Comparison of ENCODE assay signal across 8 mouse cellular contexts in genomic region chr5:91038547-91038946, GRCm38 (mm10). TPM values are rescaled to one million over a fixed set of nuclear protein-coding genes. Genes with fewer than 3 reads are reported as not detected.
DNase-seq lines count a peak whose midpoint lies in the region; ATAC-seq lines count a peak whose summit lies in the region.

No protein-coding gene starts in this region.

- no peaks in the 10 kb centered on the region for H3K4me1 ChIP-seq in embryonic facial prominence, embryonic 11.5 days (ENCODE audit: control insufficient read depth, insufficient read depth, low read length)
- no peaks in the 10 kb centered on the region for H3K4me1 ChIP-seq in forebrain, embryonic 12.5 days
- H3K4me1 ChIP-seq in midbrain, embryonic 15.5 days, result no peaks in the 10 kb centered on the region

- peak; percentile 95 for ATAC-seq in CD4-positive, CD25-positive, alpha-beta regulatory T cell, adult 4 months
- no peak for ATAC-seq in embryonic facial prominence, embryonic 11.5 days (replicated peaks; ENCODE audit: insufficient number of reproducible peaks, low FRiP score, low TSS enrichment, low read depth)
- ATAC-seq in forebrain, embryonic 12.5 days (ENCODE audit: low FRiP score), result no peak
- no peak for ATAC-seq in midbrain, embryonic 15.5 days (replicated peaks)

- 24% methylated on average over 2 of the region's 2 CpGs for WGBS in embryonic facial prominence, embryonic 11.5 days
- 22% methylated on average over 2 of the region's 2 CpGs for WGBS in forebrain, embryonic 12.5 days
- 13% methylated on average over 2 of the region's 2 CpGs for WGBS in midbrain, embryonic 15.5 days

- no peaks in the 10 kb centered on the region for H3K9me3 ChIP-seq in embryonic facial prominence, embryonic 11.5 days (replicated peaks; ENCODE audit: control insufficient read depth, low read length)
- H3K9me3 ChIP-seq in forebrain, embryonic 12.5 days, result no peaks in the 10 kb centered on the region
- H3K9me3 ChIP-seq in midbrain, embryonic 15.5 days, result no peaks in the 10 kb centered on the region

- DNase-seq in embryo, embryonic 11 days, result peak; percentile 18
- DNase-seq in embryo, embryonic 9.5 days (ENCODE audit: extremely low spot score), result no peak
- peak; percentile 38 for DNase-seq in embryonic facial prominence, embryonic 11.5 days (ENCODE audit: low spot score)
- DNase-seq in kidney, postnatal 25 days, result peak; percentile 36 to 66
- peak; percentile 33 for DNase-seq in ovary, adult 18-20 months (ENCODE audit: low spot score)

- H3K27me3 ChIP-seq in embryonic facial prominence, embryonic 11.5 days (ENCODE audit: control insufficient read depth, insufficient read depth, low read length), result no peaks in the 10 kb centered on the region
- H3K27me3 ChIP-seq in forebrain, embryonic 12.5 days, result no peaks in the 10 kb centered on the region
- H3K27me3 ChIP-seq in midbrain, embryonic 15.5 days (replicated peaks), result no peaks in the 10 kb centered on the region

- no peaks in the 10 kb centered on the region for H3K36me3 ChIP-seq in embryonic facial prominence, embryonic 11.5 days (replicated peaks; ENCODE audit: control insufficient read depth, insufficient read depth, low read depth, low read length)
- H3K36me3 ChIP-seq in forebrain, embryonic 12.5 days (replicated peaks), result no peaks in the 10 kb centered on the region
- H3K36me3 ChIP-seq in midbrain, embryonic 15.5 days (replicated peaks), result no peaks in the 10 kb centered on the region

- no peak overlapping the region for H3K9ac ChIP-seq in embryonic facial prominence, embryonic 11.5 days (replicated peaks; ENCODE audit: low read length)
- no peak overlapping the region for H3K9ac ChIP-seq in forebrain, embryonic 12.5 days
- H3K9ac ChIP-seq in midbrain, embryonic 15.5 days, result no peak overlapping the region

- H3K4me2 ChIP-seq in embryonic facial prominence, embryonic 11.5 days (ENCODE audit: low read depth, low read length), result no peak overlapping the region
- H3K4me2 ChIP-seq in forebrain, embryonic 12.5 days, result no peak overlapping the region
- H3K4me2 ChIP-seq in midbrain, embryonic 15.5 days, result no peak overlapping the region

- no peak overlapping the region for H3K4me3 ChIP-seq in embryonic facial prominence, embryonic 11.5 days (ENCODE audit: low read depth, low read length)
- H3K4me3 ChIP-seq in forebrain, embryonic 12.5 days (replicated peaks), result no peak overlapping the region
- H3K4me3 ChIP-seq in midbrain, embryonic 15.5 days, result no peak overlapping the region

- no peak overlapping the region for H3K27ac ChIP-seq in embryonic facial prominence, embryonic 11.5 days (replicated peaks; ENCODE audit: low read depth, low read length)
- no peak overlapping the region for H3K27ac ChIP-seq in forebrain, embryonic 12.5 days
- H3K27ac ChIP-seq in midbrain, embryonic 15.5 days, result no peak overlapping the region

RNA-seq across cellular contexts. Expression of gene Epgn, which starts 11.3 kb away (rescaled TPM):
- polyA plus RNA-seq in CD4-positive, CD25-positive, alpha-beta regulatory T cell, adult 4 months (2017; shearing (Covaris generic)), result not detected
- 0.31 TPM in 1 of 2 replicates, not detected in the other for polyA plus RNA-seq in embryonic facial prominence, embryonic 11.5 days (2014; fragmentation: Nextera tagmentation; extraction: Ambion mirVana)
- 0.15 TPM in 1 of 2 replicates, not detected in the other for polyA plus RNA-seq in forebrain, embryonic 12.5 days (2016; fragmentation: Nextera tagmentation; extraction: Ambion mirVana)
- not detected in 2 replicates for polyA plus RNA-seq in midbrain, embryonic 15.5 days (2015; fragmentation: Nextera tagmentation; extraction: Ambion mirVana)

RNA-seq across cellular contexts. Expression of gene Ereg, which starts 35.9 kb away (rescaled TPM):
- polyA plus RNA-seq in CD4-positive, CD25-positive, alpha-beta regulatory T cell, adult 4 months (2017; shearing (Covaris generic)), result not detected
- polyA plus RNA-seq in embryonic facial prominence, embryonic 11.5 days (2014; fragmentation: Nextera tagmentation; extraction: Ambion mirVana), result 0.08 TPM in 1 of 2 replicates, not detected in the other
- not detected in 2 replicates for polyA plus RNA-seq in forebrain, embryonic 12.5 days (2016; fragmentation: Nextera tagmentation; extraction: Ambion mirVana)
- not detected in 2 replicates for polyA plus RNA-seq in midbrain, embryonic 15.5 days (2015; fragmentation: Nextera tagmentation; extraction: Ambion mirVana)
